Mouse (Mus musculus) liver, adult 2 months (tissue): ENCODE measurements around the gene Hp1bp3. TPM values are rescaled to one million over a fixed set of nuclear protein-coding genes. Genes with fewer than 3 reads are reported as not detected.

ENCODE experiments used
- DNase-seq: peaks from one replicate; pipeline ENCODE4 v3.0.0-alpha.2; 2011; ENCODE audit warnings: low read depth, low spot score; ENCODE audit errors: extremely low read depth
- H3K27ac ChIP-seq: fragments of 200-500 bp; replicated peaks from 2 replicates; pipeline ENCODE4 v1.5.1; 2012; ENCODE audit warnings: low read depth, mild to moderate bottlenecking, control low read depth, inconsistent platforms, low read length; ENCODE audit not compliant: insufficient read depth
- H3K27me3 ChIP-seq: fragments of 200-500 bp; 2 replicates; pipeline ENCODE4 v1.6.1; 2012; ENCODE audit warnings: mild to moderate bottlenecking, moderate library complexity, low read length, inconsistent platforms; ENCODE audit not compliant: control insufficient read depth, insufficient read depth
- H3K36me3 ChIP-seq: fragments of 200-500 bp; 2 replicates; pipeline ENCODE4 v1.6.1; 2012; ENCODE audit warnings: low read length, inconsistent platforms; ENCODE audit not compliant: control insufficient read depth, insufficient read depth
- H3K4me1 ChIP-seq: fragments of 200-500 bp; 2 replicates; pipeline ENCODE4 v1.6.1; 2011; ENCODE audit warnings: low read length; ENCODE audit not compliant: control insufficient read depth, insufficient read depth
- H3K4me3 ChIP-seq: fragments of 200-500 bp; 2 replicates; pipeline ENCODE4 v1.5.1; 2011; ENCODE audit warnings: low read depth, mild to moderate bottlenecking, control low read depth, low read length, moderate library complexity; ENCODE audit not compliant: insufficient read depth
- H3K79me2 ChIP-seq: fragments of 200-500 bp; 2 replicates; pipeline ENCODE4 v1.6.1; 2012; ENCODE audit warnings: inconsistent platforms, mild to moderate bottlenecking, low read length, moderate library complexity; ENCODE audit not compliant: control insufficient read depth, insufficient read depth
- H3K9ac ChIP-seq: fragments of 200-500 bp; 2 replicates; pipeline ENCODE4 v1.6.1; 2012; ENCODE audit warnings: low read depth, mild to moderate bottlenecking, control low read depth, inconsistent platforms, low read length
- CTCF ChIP-seq: fragments of 200-500 bp; IDR thresholded peaks from 2 replicates; pipeline ENCODE4 v1.5.1; 2011; ENCODE audit warnings: low read depth, low read length, control low read depth
- POLR2A ChIP-seq: fragments of 200-500 bp; IDR thresholded peaks from 2 replicates; pipeline ENCODE4 v1.6.1; 2011; ENCODE audit warnings: low read length, control low read depth; ENCODE audit not compliant: insufficient read depth; ENCODE audit errors: extremely low read depth
- WGBS: fragments of 180-500 bp; shearing (Covaris S2); methylation state at CpG from one replicate; pipeline ENCODE4 v1.1.7; 2018; 5-methylcytosine and 5-hydroxymethylcytosine counted together
- polyA plus RNA-seq: library from polyadenylated mRNA; depleted of rRNA; stranded (reverse); fragments of >200 nt; gene quantifications from 2 replicates; pipeline ENCODE4 v1.2.3, GENCODE M21; 2012
- total RNA-seq: library from RNA; depleted of rRNA; stranded (reverse); fragments of >200 nt; gene quantifications from 2 replicates; pipeline ENCODE4 v1.2.3, GENCODE M21; 2014

The Hp1bp3 gene
- total and polyA plus RNA-seq, 2 experiments, result 32.6 to 43.7 TPM

DNA sequence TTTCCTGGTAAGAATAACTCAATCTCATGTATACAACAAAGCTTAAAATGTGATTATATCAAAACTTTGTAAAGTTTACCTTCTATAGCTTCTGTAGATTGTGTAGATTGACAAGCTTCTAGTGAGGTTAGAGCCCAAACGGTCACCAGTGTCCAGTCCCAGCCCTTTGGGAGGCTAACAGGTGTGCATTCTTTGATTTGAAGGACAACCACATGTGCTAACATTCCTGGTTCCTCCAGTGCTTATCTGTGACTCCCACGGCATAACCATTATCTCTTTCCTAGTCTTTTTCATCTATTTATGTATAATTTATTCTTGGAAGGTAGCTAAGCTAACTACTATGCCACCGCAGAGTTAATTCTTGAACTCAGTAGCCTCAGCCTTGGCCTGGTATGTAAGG is 15.3 kb upstream of the Hp1bp3 start:
- H3K4me3 ChIP-seq, result no peak overlapping the region
- 58% methylated on average over 3 of the region's 3 CpGs for WGBS
- TF ChIP-seq POLR2A (no peak), CTCF (no peak)
- H3K9ac ChIP-seq, result no peak overlapping the region
- peak overlapping the region; percentile 37; the same call in 1 of the 2 replicates for H3K27ac ChIP-seq
- no peaks in the 10 kb centered on the region for H3K79me2 ChIP-seq
- H3K27me3 ChIP-seq, result no peaks in the 10 kb centered on the region
- H3K4me1 ChIP-seq, result peaks cover 7% of the 10 kb centered on the region
- DNase-seq, result no peak
- H3K36me3 ChIP-seq, result peaks cover 32% of the 10 kb centered on the region

- Histone ChIP-seq H3K36me3 (peaks cover 37% of the 10 kb centered on the region), H3K27me3 (no peaks in the 10 kb centered on the region), H3K4me3 (no peak overlapping the region), H3K79me2 (no peaks in the 10 kb centered on the region), H3K4me1 (peaks cover 7% of the 10 kb centered on the region), H3K27ac (no peak overlapping the region), H3K9ac (no peak overlapping the region)
- no peak for TF ChIP-seq POLR2A
- no peak for TF ChIP-seq CTCF
- WGBS, result 81% methylated on average over 9 of the region's 9 CpGs
- no peak for DNase-seq
Observed at GRCm38 (mm10) chr4:138201696-138202095, 14.4 kb upstream of the Hp1bp3 start.

DNA sequence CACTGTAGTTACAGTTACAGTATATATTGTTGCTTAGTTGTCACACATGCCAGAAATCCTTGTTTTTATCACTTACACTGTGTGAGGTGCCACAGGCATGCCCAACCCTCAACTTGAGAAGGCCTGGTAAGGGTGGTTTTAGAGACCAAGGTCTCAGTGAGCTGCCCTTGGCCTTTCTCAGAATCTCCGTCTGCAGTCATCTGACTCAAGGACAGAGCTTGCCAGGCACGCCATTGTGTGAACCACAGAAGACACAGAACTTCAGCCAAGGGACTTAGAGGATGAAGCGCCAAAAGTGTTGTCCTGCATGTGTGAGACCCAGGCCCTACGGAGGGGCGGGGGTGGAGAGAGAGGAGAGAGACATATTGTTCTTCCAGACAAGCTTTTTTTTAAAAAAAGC is 6.0 kb upstream of the Hp1bp3 start:
- WGBS, result 92% methylated on average over 5 of the region's 5 CpGs
- Histone ChIP-seq H3K4me1 (no peaks in the 10 kb centered on the region), H3K36me3 (peaks cover 19% of the 10 kb centered on the region), H3K27me3 (no peaks in the 10 kb centered on the region), H3K27ac (no peak overlapping the region), H3K79me2 (no peaks in the 10 kb centered on the region), H3K4me3 (no peak overlapping the region), H3K9ac (no peak overlapping the region)
- TF ChIP-seq CTCF (no peak), POLR2A (no peak)
- DNase-seq, result no peak

DNA sequence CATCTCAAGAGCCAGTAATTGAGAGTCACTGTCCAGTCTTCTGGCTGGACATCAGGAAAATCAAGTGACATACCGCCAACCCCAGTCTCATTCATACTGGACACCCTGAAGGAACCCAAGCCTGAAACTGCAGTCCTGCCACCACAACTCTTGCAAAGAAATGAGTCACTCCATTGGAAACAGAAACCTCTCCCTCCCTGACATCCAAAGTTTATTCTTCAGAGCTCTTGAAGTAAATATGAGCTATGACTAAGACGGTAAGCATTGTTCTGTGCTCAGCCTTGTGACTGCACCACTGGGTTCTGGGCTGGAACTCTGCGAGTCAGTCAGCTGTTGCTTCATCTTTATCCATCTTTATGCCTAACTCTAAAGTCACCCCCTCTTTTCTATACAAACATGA is 2.2 kb upstream of the Hp1bp3 start:
- Histone ChIP-seq H3K4me3 (no peak overlapping the region), H3K4me1 (peaks cover 12% of the 10 kb centered on the region), H3K27me3 (no peaks in the 10 kb centered on the region), H3K27ac (no peak overlapping the region), H3K79me2 (peaks cover 7% of the 10 kb centered on the region), H3K9ac (no peak overlapping the region), H3K36me3 (no peaks in the 10 kb centered on the region)
- no peak for TF ChIP-seq POLR2A
- no peak for TF ChIP-seq CTCF
- no peak for DNase-seq
- 69% methylated on average over 3 of the region's 3 CpGs for WGBS

DNA sequence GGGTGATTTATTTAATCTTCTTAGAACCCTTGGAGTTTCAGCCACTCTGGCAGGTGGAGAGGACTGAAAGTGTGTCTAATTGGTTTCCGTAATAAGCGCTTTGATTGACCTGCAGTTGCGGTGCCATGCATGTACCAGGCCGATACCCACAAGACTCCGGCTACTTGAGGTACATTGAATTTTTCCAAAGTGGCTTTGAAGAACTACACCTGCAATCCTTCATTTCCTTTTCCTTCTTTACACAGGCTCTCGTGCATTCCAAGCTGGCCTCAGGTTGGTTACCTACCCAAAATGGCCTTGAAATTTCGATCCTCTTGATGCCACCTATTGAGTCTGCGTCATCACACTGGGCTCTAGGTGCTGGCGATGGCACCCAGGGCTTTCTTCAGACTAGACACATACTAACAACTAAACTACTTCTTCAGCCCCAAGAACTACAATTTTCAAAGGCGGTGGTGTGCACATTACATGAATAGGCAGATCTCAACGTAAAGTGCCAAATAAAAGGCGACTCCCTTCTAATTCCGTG is 361 bp upstream of the Hp1bp3 start:
- Histone ChIP-seq H3K4me3 (peak overlapping the region; percentile 90), H3K79me2 (peaks cover 16% of the 10 kb centered on the region), H3K27ac (peak overlapping the region; percentile 78), H3K27me3 (no peaks in the 10 kb centered on the region), H3K9ac (peak overlapping the region; percentile 99), H3K36me3 (no peaks in the 10 kb centered on the region), H3K4me1 (peaks cover 22% of the 10 kb centered on the region)
- DNase-seq, result peak; percentile 50
- TF ChIP-seq POLR2A (no peak), CTCF (no peak)
- WGBS, result 45% methylated on average over 13 of the region's 13 CpGs

- Histone ChIP-seq H3K27me3 (no peaks in the 10 kb centered on the region), H3K36me3 (peaks cover 2% of the 10 kb centered on the region), H3K4me1 (peaks cover 23% of the 10 kb centered on the region), H3K79me2 (peaks cover 20% of the 10 kb centered on the region), H3K9ac (peak overlapping the region; percentile 100), H3K27ac (peak overlapping the region; percentile 96), H3K4me3 (peak overlapping the region; percentile 97)
- TF ChIP-seq POLR2A, result peak; percentile 70; the same call in 1 of the 2 replicates
- TF ChIP-seq CTCF, result no peak
- DNase-seq, result peak; percentile 88
- WGBS, result under 1% methylated on average over 68 of the region's 68 CpGs
Observed at GRCm38 (mm10) chr4:138216891-138217392, 846 bp downstream of the Hp1bp3 start.
